Mouse (Mus musculus) frontal cortex, postnatal 36 days (tissue): Measurements from ENCODE around the gene Fam186a.

Experiments used
- DNase-seq, 2 experiments: peaks; one replicate each; pipeline ENCODE4 v3.0.0; 2022; ENCODE audit warnings: low spot score in 2 of 2

The Fam186a gene

DNA sequence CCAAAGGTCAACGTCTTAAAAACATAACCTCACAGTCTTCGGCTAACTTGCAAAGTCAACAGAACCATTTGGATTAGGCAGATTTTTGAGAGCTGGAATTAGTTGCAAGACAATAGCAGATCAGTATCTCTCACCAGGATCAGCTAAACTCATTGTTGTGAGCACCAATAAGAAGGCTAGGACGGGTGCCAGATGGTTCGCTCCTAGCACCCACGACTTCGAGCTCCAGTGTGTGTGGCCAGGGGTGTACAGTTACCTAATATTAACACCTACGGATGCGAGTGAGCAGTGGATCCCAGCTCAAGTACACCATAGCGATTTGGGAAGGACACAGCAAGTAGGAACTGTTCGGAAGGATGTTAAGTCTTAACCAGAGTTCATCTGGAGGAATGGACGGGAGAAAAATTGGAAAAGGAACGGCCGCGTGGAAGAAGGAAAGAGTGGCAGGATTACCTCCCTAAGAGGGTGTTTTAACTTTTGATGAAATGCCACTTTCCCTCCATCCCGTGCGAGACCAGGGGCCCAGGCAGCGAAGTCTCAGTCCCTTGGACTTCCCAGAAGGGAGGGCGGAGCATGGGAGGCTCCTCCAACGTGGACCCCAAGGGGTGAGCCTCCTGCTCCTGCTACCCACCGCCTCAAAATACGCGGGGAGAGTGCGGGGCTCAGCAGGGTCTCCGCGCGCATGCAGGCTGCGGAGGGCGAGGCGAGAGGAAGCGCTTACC is 92.1 kb downstream of the Fam186a start:
- DNase-seq: no peak

DNA sequence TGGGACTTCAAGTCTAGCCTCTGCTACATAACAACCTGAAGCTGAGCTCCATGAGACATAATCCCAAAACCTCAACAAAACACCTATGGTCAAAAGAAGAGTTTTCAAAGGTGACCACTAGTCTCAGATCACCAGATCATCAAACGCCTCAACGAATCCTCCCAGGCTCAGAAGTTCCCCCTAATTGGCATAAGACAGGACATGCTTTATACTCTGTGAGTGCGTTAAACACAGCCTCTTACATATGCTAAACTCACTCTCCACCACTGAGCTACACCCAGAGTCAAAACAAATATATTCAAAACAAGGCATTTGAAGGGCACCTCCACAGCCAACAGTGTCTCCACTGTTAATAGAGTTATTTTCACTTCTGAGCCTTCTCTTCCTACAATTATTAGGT is 94.3 kb downstream of the Fam186a start:
- DNase-seq: no peak
